Mouse (Mus musculus) G1E (cell line): ENCODE measurements at regions not wholly inside any gene's neighbourhood (a gene's known extent, or its start where the extent isn't known, plus 50 kb on each side); places are given as distances from the start of the nearest gene placed in this dataset.

Experiments used
- ATAC-seq: 2 replicates; pipeline ENCODE4 v1.8.0; 2016; ENCODE audit warnings: mild to moderate bottlenecking; ENCODE audit not compliant: insufficient number of reproducible peaks, poor library complexity, low FRiP score, severe bottlenecking; ENCODE audit errors: extremely low read depth
- DNase-seq: peaks from one replicate; pipeline ENCODE4 v3.0.0; 2012; ENCODE audit warnings: low spot score
- H3K27me3 ChIP-seq: 2 replicates; pipeline ENCODE4 v1.6.1; 2012; ENCODE audit warnings: mild to moderate bottlenecking, low read length, inconsistent platforms; ENCODE audit not compliant: insufficient read depth
- H3K36me3 ChIP-seq: replicated peaks from 2 replicates; pipeline ENCODE3; 2012; ENCODE audit warnings: mild to moderate bottlenecking, inconsistent platforms
- H3K4me1 ChIP-seq: 2 replicates; pipeline ENCODE4 v1.6.1; 2012; ENCODE audit warnings: low read depth, low read length, inconsistent platforms, mixed read lengths; ENCODE audit not compliant: insufficient read depth
- H3K4me3 ChIP-seq: 2 replicates; pipeline ENCODE4 v1.5.1; 2012; ENCODE audit warnings: low read depth, mild to moderate bottlenecking, inconsistent platforms, low read length, moderate library complexity, mixed read lengths
- H3K9me3 ChIP-seq: replicated peaks from 2 replicates; pipeline ENCODE4 v1.6.1; 2012; ENCODE audit warnings: inconsistent platforms
- CTCF ChIP-seq: IDR thresholded peaks from 2 replicates; pipeline ENCODE4 v1.5.1; 2012; ENCODE audit warnings: low read depth, low read length, inconsistent platforms, mixed read lengths
- GATA1 ChIP-seq: IDR thresholded peaks from 2 replicates; pipeline ENCODE4 v1.6.1; 2012; ENCODE audit warnings: borderline replicate concordance, low read length, inconsistent platforms, mixed read lengths
- GATA2 ChIP-seq: IDR thresholded peaks from 2 replicates; pipeline ENCODE4 v1.6.1; 2012; ENCODE audit warnings: low read depth, low read length, inconsistent platforms, borderline replicate concordance
- POLR2AphosphoS5 ChIP-seq: IDR thresholded peaks from 2 replicates; pipeline ENCODE4 v1.6.1; 2012; ENCODE audit warnings: low read depth, low read length, inconsistent platforms; ENCODE audit not compliant: insufficient replicate concordance
- TAL1 ChIP-seq: conservative IDR thresholded peaks from 2 replicates; pipeline ENCODE4 v1.6.1; 2012; ENCODE audit warnings: low read depth, low read length, inconsistent platforms, mixed read lengths

GRCm38 (mm10) chr12:13639336-13639735, 370.4 kb downstream of the Nbas start:
- ATAC-seq (no peak), DNase-seq (no peak)
- TF ChIP-seq GATA1 (no peak), GATA2 (no peak), CTCF (no peak), POLR2AphosphoS5 (no peak), TAL1 (no peak)
- Histone ChIP-seq H3K36me3 (no peaks in the 10 kb centered on the region), H3K4me3 (no peak overlapping the region), H3K4me1 (no peaks in the 10 kb centered on the region), H3K27me3 (no peaks in the 10 kb centered on the region), H3K9me3 (no peaks in the 10 kb centered on the region)
